Mouse (Mus musculus): Measurements from ENCODE around the gene Map4. TPM values are rescaled to one million over a fixed set of nuclear protein-coding genes. Genes with fewer than 3 reads are reported as not detected.

Gene Map4
- total RNA-seq, 1 experiment from 2014 or later, result 83.4 TPM

DNA sequence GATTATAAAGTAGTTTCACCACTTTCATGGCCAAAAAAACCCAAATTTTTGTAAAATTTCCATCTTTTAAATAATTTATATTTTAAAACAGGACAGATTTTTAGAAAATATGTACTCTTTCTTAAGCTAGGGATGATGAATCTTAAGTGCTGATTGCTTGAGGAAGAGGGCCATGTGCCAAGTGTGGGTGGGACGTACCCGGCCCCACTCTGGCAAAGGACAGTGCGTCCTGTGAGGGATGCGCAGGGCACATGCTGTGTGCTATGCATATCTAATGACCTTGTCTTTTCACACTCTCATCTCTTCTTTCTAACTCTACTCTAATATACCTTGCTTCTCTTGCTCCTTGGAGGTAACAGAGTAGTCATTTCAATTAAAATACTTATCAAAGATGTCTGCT lies 66.2 kb downstream of the Map4 start:
- no peak for DNase-seq

DNA sequence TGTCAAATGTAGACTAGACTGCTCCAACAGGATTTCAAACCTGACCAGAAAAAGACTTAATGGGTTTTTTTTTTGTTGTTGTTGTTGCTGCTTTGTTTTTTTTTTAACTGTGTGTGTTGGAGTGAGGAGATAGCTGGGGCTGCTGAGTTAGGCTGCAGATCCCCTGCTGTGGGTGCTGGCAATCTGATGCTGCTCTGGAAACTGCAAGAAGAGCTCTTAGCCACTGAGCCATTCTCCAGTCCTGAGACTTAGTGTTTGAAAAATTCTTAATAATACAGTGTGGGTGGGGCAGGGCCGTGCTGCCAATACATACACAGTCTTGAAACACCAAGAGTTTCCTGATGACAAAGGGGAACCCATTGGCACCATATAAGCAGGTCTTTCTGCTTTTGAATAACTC lies 70.7 kb downstream of the Map4 start:
- DNase-seq, result no peak

DNA sequence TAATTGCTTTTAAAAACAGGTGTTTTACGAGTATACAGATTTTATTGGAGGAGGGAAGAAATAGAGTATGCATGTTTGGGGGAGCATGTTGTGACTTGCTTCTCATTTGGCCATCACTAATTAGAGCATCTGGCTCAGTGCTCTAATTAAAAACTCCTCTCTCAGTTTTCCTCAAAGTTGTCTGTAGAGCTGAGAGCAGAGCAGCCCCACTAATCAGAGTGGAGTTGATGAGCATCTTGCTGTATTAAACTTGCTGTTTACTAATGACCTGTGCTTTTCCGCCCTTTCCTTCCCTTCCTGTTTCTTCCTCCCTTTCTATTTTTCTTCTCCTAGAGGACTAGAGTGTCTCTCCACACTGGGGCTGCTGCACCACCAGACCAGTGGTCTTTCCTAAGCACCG lies 71.2 kb downstream of the Map4 start:
- DNase-seq, result no peak

DNA sequence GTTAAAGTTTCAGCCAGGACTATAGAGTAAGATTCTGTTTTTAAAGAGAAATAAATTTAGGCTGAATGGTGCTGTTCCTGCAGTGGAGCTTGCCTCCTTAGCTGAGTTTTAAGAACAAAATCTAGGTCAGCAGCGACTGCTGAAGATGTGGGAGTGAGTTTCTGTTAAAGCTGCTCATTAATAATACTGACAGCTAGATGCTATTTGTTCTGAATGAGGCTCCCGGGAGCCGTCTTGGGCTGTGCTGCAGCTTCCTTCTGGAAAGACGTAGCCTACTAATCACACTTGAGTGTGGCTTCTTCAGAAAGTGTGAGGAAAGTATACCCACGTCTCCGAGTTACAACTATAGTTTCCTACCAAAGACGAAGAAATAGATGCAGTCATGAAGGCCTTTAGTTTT lies 88.0 kb downstream of the Map4 start:
- DNase-seq, result no peak

DNA sequence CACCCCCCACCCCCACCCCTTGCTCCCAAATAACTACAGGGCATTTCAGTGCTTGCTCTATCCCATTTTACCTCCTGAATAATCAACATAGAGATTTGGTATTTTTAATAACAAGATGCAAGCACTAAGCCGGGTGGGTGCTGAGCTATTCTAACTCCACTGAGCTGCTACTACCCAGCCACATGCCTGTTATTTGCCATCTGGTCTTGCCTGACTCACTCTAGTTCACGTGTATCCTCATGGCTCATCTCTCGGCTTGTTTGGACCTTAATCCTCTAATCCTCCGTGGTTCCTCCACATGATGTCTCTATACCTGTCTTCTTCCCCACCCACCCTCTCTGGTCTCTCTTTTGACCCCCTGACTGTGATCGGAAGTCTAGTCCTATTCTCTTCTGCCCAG lies 89.1 kb downstream of the Map4 start:
- DNase-seq, result no peak

DNA sequence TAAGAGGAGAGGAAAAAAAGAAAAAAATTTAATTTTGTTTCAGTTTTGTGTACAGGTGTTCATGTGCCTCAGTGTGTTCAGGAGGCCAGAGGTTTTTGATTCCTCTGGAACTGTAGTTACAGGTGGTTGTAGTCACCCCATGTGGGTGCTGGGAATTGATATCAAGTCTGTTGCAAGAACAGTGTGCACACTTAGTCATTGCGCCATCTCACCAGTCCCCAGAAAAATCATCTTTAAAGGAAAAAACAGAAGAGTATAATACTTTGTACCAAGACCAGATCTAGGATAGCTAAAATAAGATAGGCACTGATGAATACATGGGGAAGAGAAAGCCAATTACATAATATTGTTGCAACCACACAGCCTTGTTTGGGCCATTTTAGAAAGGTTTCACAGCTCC lies 90.2 kb downstream of the Map4 start:
- no peak for DNase-seq

DNA sequence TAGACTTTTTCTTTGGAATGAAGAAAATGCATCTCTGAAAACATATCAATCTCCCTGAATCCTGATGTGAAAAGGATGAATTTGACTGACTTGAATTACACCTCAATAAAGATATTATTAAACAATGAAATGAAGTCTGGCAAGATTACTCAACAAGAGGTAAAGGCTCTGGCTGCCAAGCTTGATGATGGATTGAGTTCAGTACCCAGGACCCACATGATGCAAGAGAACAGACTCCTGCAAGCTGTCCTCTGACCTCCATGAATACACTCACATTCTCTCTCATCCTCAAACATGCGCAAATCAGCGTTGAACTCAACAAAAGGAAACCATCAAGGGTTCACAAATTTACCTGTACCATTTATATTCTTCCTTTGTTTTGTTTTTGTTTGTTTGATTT lies 90.9 kb downstream of the Map4 start:
- DNase-seq, result no peak

DNA sequence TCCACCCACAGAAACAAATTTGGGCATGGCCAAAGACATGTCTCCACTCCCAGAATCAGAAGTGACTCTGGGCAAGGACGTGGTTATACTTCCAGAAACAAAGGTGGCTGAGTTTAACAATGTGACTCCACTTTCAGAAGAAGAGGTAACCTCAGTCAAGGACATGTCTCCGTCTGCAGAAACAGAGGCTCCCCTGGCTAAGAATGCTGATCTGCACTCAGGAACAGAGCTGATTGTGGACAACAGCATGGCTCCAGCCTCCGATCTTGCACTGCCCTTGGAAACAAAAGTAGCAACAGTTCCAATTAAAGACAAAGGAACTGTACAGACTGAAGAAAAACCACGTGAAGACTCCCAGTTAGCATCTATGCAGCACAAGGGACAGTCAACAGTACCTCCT lies 103.8 kb downstream of the Map4 start:
- DNase-seq, result no peak

DNA sequence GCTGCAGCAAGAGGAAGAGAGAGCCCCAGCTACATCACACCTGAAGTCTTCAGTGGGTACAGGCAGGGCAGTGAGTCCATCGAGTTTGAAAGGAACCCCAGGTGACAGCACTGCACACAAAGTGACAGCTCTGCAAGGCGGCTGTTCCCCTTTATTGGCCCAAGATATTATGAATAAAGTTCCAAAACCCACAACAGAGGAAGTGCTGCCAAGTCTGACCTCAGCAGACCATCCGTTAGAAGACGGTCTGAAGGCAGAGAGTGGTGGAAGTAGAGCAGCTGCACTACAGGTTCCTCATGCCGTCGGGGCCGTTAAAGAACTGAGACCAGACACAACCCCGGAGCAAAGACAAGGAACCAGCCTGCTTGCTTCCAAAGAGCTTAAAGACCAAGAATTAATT lies 106.6 kb downstream of the Map4 start:
- no peak for DNase-seq

DNA sequence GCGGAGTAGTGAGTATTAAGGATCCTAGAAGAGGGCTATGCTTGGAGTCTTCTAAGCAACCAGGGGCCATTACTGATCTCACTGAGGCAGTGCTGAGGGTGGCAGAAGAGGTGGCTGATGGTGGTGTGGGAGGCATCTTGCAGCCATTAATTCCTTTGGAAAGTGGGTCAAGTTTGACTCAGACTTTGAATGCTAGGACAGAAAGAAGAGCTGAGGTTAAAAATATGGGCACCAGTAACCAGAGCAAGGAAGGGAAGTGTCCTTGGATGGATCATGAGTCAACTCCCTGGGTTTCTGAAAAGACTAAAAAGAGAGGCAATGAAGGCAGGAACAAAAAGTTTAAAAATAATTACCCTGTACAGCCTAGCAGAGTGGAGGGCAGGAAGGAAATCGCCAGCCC lies 107.2 kb downstream of the Map4 start:
- DNase-seq, result no peak

DNA sequence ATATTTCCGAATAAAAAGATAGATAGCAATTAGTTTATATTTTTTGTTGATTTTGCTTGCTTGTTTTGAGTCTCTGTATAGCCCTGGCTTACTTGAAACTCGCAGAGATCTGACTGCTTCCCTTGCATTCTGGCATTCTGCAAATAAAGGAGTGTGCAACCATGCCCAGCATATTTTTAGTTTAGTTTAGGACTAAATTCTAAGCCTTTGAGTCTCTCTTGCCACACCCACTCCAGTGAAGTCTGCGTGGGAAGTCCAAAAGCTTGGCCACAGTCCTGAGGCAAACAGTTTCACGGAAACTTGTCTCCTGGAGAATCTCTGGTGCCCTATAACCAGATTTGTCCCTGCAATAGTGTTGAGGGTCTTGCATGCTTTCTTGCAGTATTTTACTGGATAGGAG lies 113.1 kb downstream of the Map4 start:
- DNase-seq, result no peak

DNA sequence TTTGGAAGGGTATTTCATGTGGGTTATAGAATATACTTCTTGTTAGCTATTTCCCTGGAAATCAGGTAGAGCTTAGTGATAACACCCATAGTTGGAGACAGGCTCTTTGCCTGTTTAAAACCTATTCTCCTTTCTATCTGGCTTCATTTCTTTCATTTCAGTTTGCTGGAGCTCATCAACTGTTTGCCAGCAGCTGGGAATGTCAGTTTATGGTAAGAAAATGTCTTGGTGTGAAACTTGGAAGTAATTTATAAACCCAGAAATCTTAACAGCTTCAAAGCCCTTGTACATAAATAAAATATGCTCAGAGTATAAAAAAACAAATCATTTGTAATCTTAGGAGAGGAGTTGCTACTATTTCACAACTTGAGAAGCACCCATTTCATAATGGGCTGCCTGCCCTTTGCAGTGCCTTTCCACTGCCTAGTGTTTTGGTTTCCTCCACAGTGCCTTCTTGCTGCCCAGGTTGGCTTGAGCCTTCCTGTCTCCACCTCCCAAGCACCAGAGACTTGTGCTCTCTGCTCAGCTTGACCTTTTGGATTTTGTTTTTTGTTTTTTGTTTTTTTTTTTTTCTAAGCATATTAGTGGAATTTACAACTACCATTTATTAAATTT lies 114.6 kb downstream of the Map4 start:
- DNase-seq, result no peak

DNA sequence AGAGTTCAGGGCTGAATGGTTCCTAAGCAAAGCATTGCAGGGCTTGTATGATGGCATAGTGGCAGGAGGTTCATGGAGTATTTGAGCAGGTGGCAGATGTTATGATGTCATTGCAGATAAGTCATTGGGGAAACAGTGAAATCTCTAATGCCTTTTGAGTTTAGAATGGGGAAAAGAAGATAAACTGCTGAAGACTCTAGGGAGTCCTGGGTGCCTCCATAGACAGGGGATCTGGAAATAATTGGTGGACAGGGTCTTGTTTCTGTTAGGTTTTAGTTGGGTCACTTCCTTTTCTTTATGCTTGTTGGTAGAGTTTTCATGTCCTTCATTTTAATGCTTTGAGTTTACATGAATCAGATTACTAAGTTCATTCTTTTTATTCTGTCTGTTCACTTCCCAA lies 116.0 kb downstream of the Map4 start:
- DNase-seq, result no peak

DNA sequence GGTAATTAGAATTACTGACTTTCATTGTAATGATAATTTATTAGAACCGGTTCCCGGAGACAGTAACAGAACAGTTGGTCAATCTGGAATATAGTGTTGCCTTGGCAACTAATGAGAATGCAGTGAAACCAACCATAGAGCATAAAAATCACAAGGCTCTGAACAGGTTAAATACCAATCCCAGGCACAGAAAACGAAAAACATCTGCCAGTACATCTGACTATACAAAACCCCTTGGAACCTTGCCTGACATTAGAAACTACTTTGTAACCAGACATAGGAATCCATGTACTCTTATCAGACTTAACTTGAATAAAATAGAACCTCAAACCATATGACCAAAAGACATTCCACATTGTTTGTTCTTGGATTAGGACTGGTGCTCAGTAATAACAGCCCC lies 116.6 kb downstream of the Map4 start:
- no peak for DNase-seq

DNA sequence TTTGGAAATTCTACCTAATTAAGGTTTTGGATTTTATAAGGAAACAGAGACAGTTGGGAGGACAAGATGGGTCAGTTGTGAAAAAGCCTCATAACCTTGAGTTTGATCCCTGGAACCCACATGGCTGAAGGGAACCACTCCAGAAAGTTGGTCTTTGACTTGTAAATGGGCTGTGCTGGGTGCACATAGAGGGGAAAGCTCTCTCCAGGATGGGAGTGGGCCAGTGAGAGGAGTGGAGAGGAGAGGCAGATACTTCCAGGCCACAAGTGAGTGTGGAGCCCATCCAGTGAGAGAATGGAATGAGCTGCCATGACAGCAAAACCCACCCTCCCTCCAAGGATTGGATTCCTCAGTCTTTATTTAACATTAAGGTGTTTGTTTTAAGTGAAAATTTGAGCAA lies 119.9 kb downstream of the Map4 start:
- no peak for DNase-seq

DNA sequence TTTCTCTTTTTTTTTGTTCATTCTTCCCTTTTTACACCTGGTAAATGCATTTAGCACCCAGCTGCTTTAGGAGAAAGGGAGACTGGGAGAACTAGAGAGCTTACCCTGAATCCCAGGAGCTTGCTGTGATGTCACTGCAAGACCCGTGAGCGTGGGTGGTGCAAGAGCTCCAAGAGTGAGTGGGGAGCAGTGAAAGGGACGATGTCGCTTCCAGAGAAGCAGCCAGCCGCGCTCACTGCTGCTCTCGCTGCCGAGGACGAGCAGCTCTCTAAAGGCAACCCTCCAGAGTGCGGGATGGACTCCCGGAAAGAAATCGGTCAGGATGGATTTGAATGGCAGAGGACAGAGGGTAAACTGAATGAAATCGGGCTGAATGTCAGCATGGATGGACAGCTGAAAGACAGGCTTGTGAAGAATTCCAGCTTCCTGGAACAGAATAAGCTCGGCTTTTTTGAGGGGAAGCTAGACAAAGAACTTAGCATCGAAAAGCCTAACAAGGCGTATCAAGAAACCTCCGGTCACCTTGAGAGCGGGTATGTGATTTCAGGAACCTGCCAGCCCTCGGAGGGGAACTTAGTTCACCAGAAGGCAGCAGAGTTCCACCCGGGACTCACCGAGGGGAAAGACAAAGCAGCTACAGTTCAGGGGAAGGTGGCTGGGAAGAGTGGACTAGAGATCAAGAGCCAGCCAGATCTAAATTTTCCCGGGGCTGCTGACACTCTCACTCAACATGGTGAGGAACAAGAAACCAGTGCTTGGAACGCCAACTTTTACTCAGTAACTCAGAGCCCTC lies 120.8 kb downstream of the Map4 start:
- no peak for DNase-seq

DNA sequence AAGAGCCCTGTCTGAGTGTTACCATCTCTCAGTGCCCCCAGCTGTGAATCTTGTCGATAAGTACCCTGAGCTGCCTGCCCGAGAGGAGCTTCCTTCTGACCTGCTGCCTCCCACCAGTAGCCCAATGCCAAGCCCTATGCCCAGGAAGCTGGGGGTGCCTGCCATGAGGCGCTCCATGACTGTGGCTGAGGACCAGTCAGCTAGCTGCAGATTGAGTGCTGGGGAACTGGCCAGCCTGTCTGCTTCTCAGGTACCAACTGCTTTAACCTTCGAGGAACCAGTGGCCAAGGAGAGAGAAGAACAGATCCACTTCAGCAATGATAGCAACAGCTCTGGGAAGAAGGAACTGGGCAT lies 121.7 kb downstream of the Map4 start:
- DNase-seq, result no peak

DNA sequence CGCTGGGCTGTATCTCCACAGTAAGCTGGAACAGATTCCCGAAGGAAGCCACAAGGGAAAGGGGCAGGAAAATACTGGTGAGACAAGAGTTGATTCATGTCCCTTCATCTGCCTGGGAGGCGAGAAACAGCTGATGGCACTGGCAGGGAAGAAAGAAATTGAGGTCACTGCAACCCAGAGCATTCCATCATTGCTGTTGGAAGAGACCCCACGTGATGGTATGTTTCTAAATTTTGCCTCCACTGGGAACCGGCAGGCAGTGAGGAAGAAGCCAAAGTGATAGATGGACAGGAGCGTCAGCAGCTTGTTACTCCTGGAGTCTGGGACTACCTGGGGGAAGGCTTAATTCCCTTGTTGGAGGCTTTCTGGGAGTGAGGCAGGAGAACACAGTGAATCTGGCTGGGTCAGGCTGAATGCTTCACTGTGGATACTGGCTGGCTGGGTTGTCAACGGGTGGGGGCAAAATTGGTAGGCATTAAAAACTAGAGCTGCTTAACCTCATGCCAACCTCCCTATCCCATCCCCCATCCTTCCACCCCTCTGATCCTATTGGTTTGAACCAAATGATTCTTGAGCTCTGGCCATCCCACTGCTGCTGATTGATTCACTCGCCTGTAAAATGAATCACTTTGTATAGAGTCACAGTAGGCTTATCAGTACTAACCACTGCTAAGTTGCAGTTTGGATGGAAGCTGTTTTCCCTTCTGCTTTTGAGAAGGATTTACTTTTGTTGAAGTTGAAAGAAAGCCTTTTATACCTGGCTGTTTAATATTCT lies 122.2 kb downstream of the Map4 start:
- no peak for DNase-seq

DNA sequence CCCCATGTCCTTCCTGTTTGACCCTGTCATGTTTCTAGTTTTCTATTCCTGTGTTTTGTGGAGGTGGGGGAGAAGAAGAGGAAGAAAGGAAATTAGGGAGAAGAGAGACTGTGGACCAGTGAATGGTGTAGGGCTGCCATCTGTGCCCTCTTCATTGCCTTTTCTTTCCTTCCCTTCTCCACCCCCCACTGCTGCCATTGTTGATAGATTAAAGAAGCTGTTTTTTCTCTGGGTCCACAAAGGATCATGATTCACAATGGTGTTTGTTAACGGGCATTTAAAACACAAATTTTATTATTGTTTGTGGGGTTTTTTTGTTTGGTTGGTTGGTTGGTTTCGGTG lies 122.8 kb downstream of the Map4 start:
- no peak for DNase-seq

DNA sequence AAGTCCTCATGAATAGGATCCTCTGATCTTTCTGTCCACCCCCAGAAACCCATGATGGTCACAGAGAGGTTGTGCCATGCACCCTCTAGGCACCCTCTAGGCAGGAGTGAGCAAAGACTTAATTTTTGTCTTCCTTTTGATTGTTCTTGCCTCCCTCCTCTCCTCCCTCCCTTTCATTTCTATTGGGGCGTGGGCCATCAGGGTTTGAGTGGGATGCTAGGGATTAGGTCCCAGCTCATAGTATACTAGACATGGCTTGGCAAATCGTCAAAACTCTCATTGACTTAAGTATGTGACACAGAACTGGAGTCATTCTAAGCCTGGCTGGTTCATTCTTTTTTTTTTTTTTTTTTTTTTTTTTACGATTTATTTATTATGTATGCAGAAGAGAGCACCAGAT lies 123.5 kb downstream of the Map4 start:
- DNase-seq, result no peak

DNA sequence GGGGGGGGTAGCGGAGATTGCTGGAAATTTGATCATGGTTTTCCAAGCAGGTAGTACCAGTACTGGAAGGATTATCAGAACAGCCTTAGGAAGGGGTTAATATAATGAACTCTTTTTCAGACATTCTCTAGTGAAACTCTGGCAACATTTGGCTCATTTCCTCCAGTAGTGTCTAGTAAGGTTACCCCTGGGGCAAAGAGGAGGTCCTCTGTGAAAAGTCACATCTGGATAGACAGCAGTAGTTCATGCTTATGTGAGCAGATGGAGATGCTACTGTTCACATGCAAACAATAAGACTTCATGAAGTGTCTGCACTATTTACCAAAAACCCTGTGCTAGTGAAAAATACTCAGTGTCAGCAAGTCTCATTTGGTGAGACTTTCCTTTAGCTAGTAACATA lies 125.9 kb downstream of the Map4 start:
- no peak for DNase-seq

DNA sequence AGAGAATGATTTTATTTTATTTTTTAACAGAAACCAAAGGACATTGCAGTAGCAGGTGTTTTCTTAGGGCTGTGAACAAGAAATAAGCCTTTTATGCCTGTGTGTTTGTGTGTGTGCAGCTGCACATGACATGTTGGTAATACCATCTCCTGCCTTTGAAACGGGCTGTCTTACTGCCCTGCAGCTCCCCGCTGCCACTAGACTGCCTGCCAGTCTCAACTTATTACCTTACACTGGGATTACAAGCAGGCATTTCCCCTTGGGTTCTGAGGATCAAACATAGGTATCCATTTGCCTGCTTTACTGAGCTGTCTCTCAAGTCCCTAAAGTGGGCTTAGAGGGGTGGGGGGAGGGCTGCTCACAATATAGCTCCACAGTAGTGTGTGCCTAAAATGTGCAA lies 129.5 kb downstream of the Map4 start:
- no peak for DNase-seq

DNA sequence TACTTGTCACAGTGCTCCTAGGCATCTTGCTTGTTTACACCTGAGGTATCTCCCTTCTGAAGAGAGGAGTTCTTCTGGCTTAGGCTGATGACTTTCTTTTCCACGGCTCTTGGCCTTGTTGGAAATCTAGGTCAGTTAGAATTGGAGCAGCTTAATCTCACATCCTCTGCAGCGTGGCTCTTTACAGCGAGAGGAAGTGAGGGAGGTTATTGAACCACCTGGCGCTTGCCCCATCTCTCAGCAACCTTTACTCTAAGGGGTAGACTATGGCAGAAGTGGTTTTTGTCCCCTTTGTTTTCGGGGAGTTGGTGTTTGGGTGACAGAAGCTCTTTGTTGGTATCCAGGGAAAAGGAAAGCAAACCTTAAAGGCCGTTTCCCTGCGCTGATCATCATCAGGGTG lies 131.1 kb downstream of the Map4 start:
- DNase-seq, result no peak

DNA sequence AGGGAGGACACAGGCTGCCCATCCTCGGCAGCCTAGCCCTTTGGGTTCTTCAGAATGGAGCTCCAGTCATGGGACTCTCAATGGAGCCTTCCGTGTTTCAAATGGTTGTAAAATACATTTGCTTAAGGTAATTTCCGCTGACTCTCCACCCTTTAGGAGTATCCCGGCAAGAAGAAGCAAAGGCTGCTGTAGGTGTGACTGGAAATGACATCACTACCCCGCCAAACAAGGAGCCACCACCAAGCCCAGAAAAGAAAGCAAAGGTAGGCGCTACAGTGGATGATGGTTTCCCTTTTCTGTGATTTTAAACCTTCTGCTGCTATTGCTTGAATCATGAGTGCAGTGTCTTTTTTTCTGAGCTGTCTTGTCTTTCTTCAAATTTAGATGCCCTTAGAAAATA lies 131.6 kb downstream of the Map4 start:
- DNase-seq, result no peak
